Mouse (Mus musculus) neural tube, embryonic 14.5 days (tissue): ENCODE measurements at regions not wholly inside any gene's neighbourhood (a gene's known extent, or its start where the extent isn't known, plus 50 kb on each side); places are given as distances from the start of the nearest gene placed in this dataset.
A peak's percentile ranks its signal among the peaks of the same experiment; 100 is the strongest.

Source experiments
- ATAC-seq: fragments of 200-750 bp; cut with Nextera tagmentation; 2 replicates; pipeline ENCODE4 v1.8.0; 2017; ENCODE audit warnings: low read depth, mild to moderate bottlenecking, moderate TSS enrichment, moderate library complexity
- H3K27ac ChIP-seq: fragments of 300-500 bp; sonication (generic); 2 replicates; pipeline ENCODE4 v1.5.1; 2014; ENCODE audit warnings: low read depth, mild to moderate bottlenecking, control low read depth, low read length, moderate library complexity, mixed read lengths
- H3K27me3 ChIP-seq: fragments of 300-500 bp; sonication (generic); 2 replicates; pipeline ENCODE4 v1.6.1; 2014; ENCODE audit warnings: low read length; ENCODE audit not compliant: control insufficient read depth, insufficient read depth
- H3K36me3 ChIP-seq: fragments of 300-500 bp; sonication (generic); 2 replicates; pipeline ENCODE4 v1.6.1; 2014; ENCODE audit warnings: low read length, mixed read lengths; ENCODE audit not compliant: control insufficient read depth, insufficient read depth
- H3K4me1 ChIP-seq: fragments of 300-500 bp; sonication (generic); 2 replicates; pipeline ENCODE4 v1.6.1; 2014; ENCODE audit warnings: low read length; ENCODE audit not compliant: control insufficient read depth, insufficient read depth
- H3K4me2 ChIP-seq: fragments of 300-500 bp; sonication (generic); 2 replicates; pipeline ENCODE4 v1.6.1; 2014; ENCODE audit warnings: mild to moderate bottlenecking, low read depth, low read length, control low read depth
- H3K4me3 ChIP-seq: fragments of 300-500 bp; sonication (generic); 2 replicates; pipeline ENCODE4 v1.5.1; 2014; ENCODE audit warnings: low read depth, low read length, control low read depth, mixed read lengths
- H3K9ac ChIP-seq: fragments of 300-500 bp; sonication (generic); replicated peaks from 2 replicates; pipeline ENCODE4 v1.6.1; 2014; ENCODE audit warnings: low read depth, mild to moderate bottlenecking, control low read depth, low read length, mixed read lengths
- H3K9me3 ChIP-seq: fragments of 300-500 bp; sonication (generic); 2 replicates; pipeline ENCODE4 v1.6.1; 2016; ENCODE audit warnings: low read length; ENCODE audit not compliant: control insufficient read depth
- WGBS: fragments of 180-500 bp; shearing (Covaris S2); extraction: QIAGEN DNeasy Blood & Tissue Kit; methylation state at CpG from one replicate; pipeline ENCODE4 v1.1.7; 2014; 5-methylcytosine and 5-hydroxymethylcytosine counted together

- ATAC-seq: no peak
- Histone ChIP-seq H3K4me3 (no peak overlapping the region), H3K4me2 (no peak overlapping the region), H3K9ac (no peak overlapping the region), H3K27ac (no peak overlapping the region), H3K27me3 (no peaks in the 10 kb centered on the region), H3K36me3 (no peaks in the 10 kb centered on the region), H3K9me3 (no peaks in the 10 kb centered on the region), H3K4me1 (no peaks in the 10 kb centered on the region)
- WGBS: 70% methylated on average over 2 of the region's 2 CpGs
Measured at GRCm38 (mm10) chr10:111770027-111770426, 202.4 kb upstream of the Krr1 start.

GRCm38 (mm10) chr10:111771010-111771409 lies 201.5 kb upstream of the Krr1 start:
- WGBS: 86% methylated on average over 4 of the region's 4 CpGs
- no peaks in the 10 kb centered on the region for H3K27me3 ChIP-seq
- ATAC-seq: no peak

GRCm38 (mm10) chr10:111777559-111777958 lies 194.9 kb upstream of the Krr1 start:
- Histone ChIP-seq H3K4me2 (no peak overlapping the region), H3K27ac (no peak overlapping the region), H3K4me3 (no peak overlapping the region), H3K36me3 (no peaks in the 10 kb centered on the region), H3K27me3 (no peaks in the 10 kb centered on the region), H3K9me3 (no peaks in the 10 kb centered on the region), H3K4me1 (no peaks in the 10 kb centered on the region), H3K9ac (no peak overlapping the region)
- no peak for ATAC-seq

More at GRCm38 (mm10) chr10:111771010-111771409, 201.5 kb upstream of the Krr1 start:
- Histone ChIP-seq H3K4me2 (no peak overlapping the region), H3K36me3 (no peaks in the 10 kb centered on the region), H3K4me1 (no peaks in the 10 kb centered on the region), H3K27ac (no peak overlapping the region), H3K9ac (no peak overlapping the region), H3K9me3 (no peaks in the 10 kb centered on the region), H3K4me3 (no peak overlapping the region)

DNA sequence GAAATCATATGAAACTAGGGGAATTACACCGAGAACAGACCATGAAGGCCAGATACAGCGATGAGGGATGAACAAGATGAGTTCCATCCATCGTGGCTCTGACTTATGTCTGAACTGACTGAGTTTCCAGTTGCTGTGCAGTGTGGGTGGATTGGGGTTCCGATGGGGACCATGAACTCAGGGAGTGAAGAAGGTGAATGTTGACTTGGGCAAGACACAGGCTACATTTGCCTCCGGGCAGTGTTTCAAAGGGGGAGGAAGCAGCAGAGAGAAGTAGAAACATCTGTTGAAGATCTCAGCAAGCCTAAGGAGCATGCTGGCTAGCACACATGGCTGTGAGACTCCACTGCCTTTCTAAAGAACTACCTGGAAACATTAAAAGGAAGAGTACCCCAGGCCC lies 194.4 kb upstream of the Krr1 start:
- no peak for ATAC-seq
- H3K4me1 ChIP-seq: no peaks in the 10 kb centered on the region

DNA sequence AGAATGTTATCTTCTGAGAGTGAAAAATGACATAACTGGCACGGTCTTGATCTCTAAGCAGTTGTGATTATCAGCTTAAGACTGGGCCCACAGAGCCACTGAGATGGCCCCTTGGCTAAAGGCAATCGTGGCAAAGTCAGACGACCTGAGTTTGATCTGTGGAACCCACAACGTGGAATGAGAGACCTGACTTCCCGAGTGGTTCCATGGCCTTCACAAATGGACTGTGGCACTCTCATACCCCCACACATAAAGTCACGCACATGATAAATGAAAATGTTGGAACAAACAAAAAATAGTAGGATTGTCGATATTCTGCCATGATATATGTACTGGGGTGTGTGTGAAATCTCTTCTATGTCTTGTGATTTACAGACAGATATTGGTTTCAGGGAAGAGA lies 192.5 kb upstream of the Krr1 start:
- no peaks in the 10 kb centered on the region for H3K9me3 ChIP-seq
- 96% methylated on average over 7 of the region's 7 CpGs for WGBS
- no peak overlapping the region for H3K9ac ChIP-seq
- H3K27me3 ChIP-seq: no peaks in the 10 kb centered on the region
- no peak overlapping the region for H3K27ac ChIP-seq
- H3K4me2 ChIP-seq: no peak overlapping the region
- H3K4me3 ChIP-seq: no peak overlapping the region
- H3K4me1 ChIP-seq: no peaks in the 10 kb centered on the region
- ATAC-seq: no peak
- no peaks in the 10 kb centered on the region for H3K36me3 ChIP-seq

More for the DNA sequence above, 194.4 kb upstream of the Krr1 start:
- Histone ChIP-seq H3K4me2 (no peak overlapping the region), H3K9me3 (no peaks in the 10 kb centered on the region), H3K27me3 (no peaks in the 10 kb centered on the region), H3K9ac (no peak overlapping the region), H3K4me3 (no peak overlapping the region), H3K27ac (no peak overlapping the region), H3K36me3 (no peaks in the 10 kb centered on the region)
- WGBS: 90% methylated on average over 5 of the region's 5 CpGs

- WGBS: 89% methylated on average over 22 of the region's 22 CpGs
- Histone ChIP-seq H3K4me2 (no peak overlapping the region), H3K9ac (no peak overlapping the region), H3K4me3 (no peak overlapping the region), H3K36me3 (no peaks in the 10 kb centered on the region), H3K27ac (no peak overlapping the region), H3K4me1 (no peaks in the 10 kb centered on the region), H3K27me3 (no peaks in the 10 kb centered on the region), H3K9me3 (no peaks in the 10 kb centered on the region)
- no peak for ATAC-seq
Measured at GRCm38 (mm10) chr10:111782195-111782810, 190.2 kb upstream of the Krr1 start.

DNA sequence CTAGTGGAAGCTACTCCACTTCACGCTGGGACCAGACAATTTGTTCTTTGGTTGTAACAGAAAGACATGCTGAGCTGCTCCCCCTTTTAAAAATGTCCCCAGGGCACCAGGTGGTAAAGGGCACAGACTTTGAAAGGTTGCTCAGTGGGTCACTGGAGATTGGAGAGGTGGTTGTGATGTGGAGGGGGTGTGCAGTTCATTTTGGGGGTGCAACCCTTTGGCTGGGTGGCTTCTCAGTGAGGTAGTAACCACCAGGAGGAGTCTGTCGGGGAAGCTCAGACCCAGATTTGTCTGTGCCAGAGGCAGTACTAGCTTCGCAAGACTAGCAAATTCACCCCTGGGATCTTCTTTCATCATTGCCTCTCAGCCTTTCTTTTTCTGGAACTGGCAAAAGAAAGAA lies 189.0 kb upstream of the Krr1 start:
- Histone ChIP-seq H3K4me1 (no peaks in the 10 kb centered on the region), H3K4me2 (no peak overlapping the region), H3K27ac (no peak overlapping the region), H3K27me3 (no peaks in the 10 kb centered on the region), H3K9me3 (no peaks in the 10 kb centered on the region), H3K9ac (no peak overlapping the region), H3K4me3 (no peak overlapping the region), H3K36me3 (no peaks in the 10 kb centered on the region)
- no peak for ATAC-seq
- WGBS: 59% methylated on average over 3 of the region's 3 CpGs

- ATAC-seq: peak; percentile 24; the same call in 1 of the 2 replicates
Measured at GRCm38 (mm10) chr10:111784065-111784853, 188.2 kb upstream of the Krr1 start.

DNA sequence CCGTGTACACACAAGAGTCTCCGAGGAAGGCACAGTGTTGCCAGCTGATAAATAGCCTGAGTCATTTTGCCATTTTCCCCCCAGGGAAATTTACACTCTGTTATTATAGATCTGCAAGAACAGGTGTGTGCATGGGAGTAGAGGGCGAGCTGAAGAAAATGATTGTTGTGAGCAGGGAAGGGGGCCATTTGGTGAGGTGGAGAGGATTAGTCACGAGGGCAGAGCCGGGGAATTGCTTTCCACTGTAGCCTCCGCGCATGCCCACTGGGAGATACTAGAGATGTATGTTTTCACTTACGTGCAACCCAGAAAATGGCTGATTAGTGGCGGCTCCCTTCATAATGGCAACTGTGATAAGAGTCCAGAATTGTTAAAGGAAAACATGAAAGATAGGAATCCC lies 185.3 kb upstream of the Krr1 start:
- H3K4me1 ChIP-seq: no peaks in the 10 kb centered on the region
- H3K27me3 ChIP-seq: no peaks in the 10 kb centered on the region
- no peaks in the 10 kb centered on the region for H3K36me3 ChIP-seq
- WGBS: 49% methylated on average over 9 of the region's 9 CpGs
- H3K4me3 ChIP-seq: no peak overlapping the region
- H3K27ac ChIP-seq: peak overlapping the region; percentile 22; the same call in 1 of the 2 replicates
- H3K9ac ChIP-seq: no peak overlapping the region
- ATAC-seq: peak; percentile 68
- H3K9me3 ChIP-seq: no peaks in the 10 kb centered on the region
- H3K4me2 ChIP-seq: no peak overlapping the region

More at GRCm38 (mm10) chr10:111784065-111784853, 188.2 kb upstream of the Krr1 start:
- WGBS: 62% methylated on average over 12 of the region's 12 CpGs
- no peaks in the 10 kb centered on the region for H3K36me3 ChIP-seq
- no peaks in the 10 kb centered on the region for H3K9me3 ChIP-seq
- no peaks in the 10 kb centered on the region for H3K27me3 ChIP-seq
- H3K4me2 ChIP-seq: no peak overlapping the region
- H3K9ac ChIP-seq: no peak overlapping the region
- no peaks in the 10 kb centered on the region for H3K4me1 ChIP-seq
- H3K27ac ChIP-seq: no peak overlapping the region
- H3K4me3 ChIP-seq: no peak overlapping the region
